Mouse (Mus musculus): ENCODE measurements around the gene Htr3a. TPM values are rescaled to one million over a fixed set of nuclear protein-coding genes. Genes with fewer than 3 reads are reported as not detected.

Gene Htr3a
- not detected for polyA plus RNA-seq (2017; shearing (Covaris generic))

DNA sequence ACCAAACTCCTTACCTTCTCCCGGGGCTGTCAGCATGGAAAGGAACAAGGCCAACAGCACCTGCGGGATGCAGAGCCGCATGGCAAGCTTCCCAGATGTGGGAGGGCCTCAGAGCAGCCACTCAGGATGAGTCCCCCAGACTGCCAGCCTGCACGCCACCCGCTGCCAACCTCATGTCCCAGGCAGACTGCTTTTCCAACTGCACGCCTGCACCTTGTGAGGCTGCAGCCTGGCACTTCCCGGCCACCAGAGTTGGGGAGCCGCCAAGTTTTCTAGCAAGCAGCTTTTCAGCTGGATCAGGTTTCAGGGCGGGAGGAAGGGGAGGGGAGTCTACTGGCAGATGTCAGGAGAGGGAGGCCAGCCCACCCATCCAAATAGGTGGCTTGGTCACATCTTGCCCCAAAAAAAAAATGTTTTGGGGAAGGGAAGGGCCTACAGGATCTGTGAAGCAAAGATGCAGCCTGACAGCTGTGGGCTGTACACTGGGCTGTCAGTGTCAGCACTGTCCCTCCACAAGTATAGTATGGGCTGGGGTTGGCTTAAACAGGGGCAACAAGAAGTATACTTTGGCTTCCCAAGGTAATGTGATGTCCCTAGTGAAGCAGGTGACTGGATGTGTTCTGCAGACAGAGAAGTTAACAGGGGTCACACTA lies at the start of gene Htr3a:
Gene Htr3a (minus strand): TSS at position 215 of the 653 bp plus-strand sequence.

Other genes with a start within 250 kb of the Htr3a start
- gene Zbtb16, start 74.9 kb downstream of the Htr3a start, polyA plus RNA-seq (2017; shearing (Covaris generic)): not detected
- gene Htr3b, start 53.9 kb upstream of the Htr3a start, polyA plus RNA-seq (2017; shearing (Covaris generic)): not detected
- gene Usp28, start 74.3 kb upstream of the Htr3a start, polyA plus RNA-seq (2017; shearing (Covaris generic)): 54.5 TPM
- 47.7 TPM for gene Zw10, start 144.5 kb upstream of the Htr3a start, polyA plus RNA-seq (2017; shearing (Covaris generic))
- not detected for gene Tmprss5, start 170.2 kb upstream of the Htr3a start, polyA plus RNA-seq (2017; shearing (Covaris generic))